Mouse (Mus musculus) adrenal gland (tissue): ENCODE measurements around the gene 1700001O22Rik.

Source experiments
- intact Hi-C: fragments of 180-260 bp; cut with DNase I; formaldehyde crosslinking; loops from one replicate; pipeline ENCODE4 v1.15.1; 2025
- long read RNA-seq, 2 experiments: library from polyadenylated mRNA; unstranded; transcript quantifications; one replicate each; pipeline ENCODE4 v2.0.0; 2020; ENCODE audit warnings: borderline replicate concordance in 1 of 2; ENCODE audit not compliant: insufficient replicate concordance in 1 of 2

The 1700001O22Rik gene
- long read RNA-seq, experiment 1 = 0 reads
- long read RNA-seq, experiment 2, partial matches to known transcripts = 0 of 1 reads
- long read RNA-seq, experiment 2, other reads (novel, unspliced or antisense) = 0 of 1 reads

GRCm38 (mm10) chr2:30803604-30804003, at the start of gene 1700001O22Rik:
1700001O22Rik (minus strand) TSS chr2:30803661.
- intact Hi-C loops = loop anchor here (5.0 kb wide), 1 partner anchor 129 kb away; no protein-coding TSS in a partner anchor

GRCm38 (mm10) chr2:30852771-30853313, 49.4 kb upstream of the 1700001O22Rik start:
- intact Hi-C loops = no loop called here

- intact Hi-C loops = no loop called here
Observed at GRCm38 (mm10) chr2:30850581-30850980, 47.1 kb upstream of the 1700001O22Rik start.

- intact Hi-C loops = no loop called here
Observed at GRCm38 (mm10) chr2:30848184-30848583, 44.7 kb upstream of the 1700001O22Rik start.

GRCm38 (mm10) chr2:30846723-30847122, 43.3 kb upstream of the 1700001O22Rik start:
- intact Hi-C loops = no loop called here

- intact Hi-C loops = no loop called here
Observed at GRCm38 (mm10) chr2:30846236-30846635, 42.8 kb upstream of the 1700001O22Rik start.

GRCm38 (mm10) chr2:30845152-30846070, 42.0 kb upstream of the 1700001O22Rik start:
- intact Hi-C loops = no loop called here

- intact Hi-C loops = no loop called here
Observed at GRCm38 (mm10) chr2:30842615-30843014, 39.2 kb upstream of the 1700001O22Rik start.

GRCm38 (mm10) chr2:30836238-30836990, 33.0 kb upstream of the 1700001O22Rik start:
- intact Hi-C loops = no loop called here

GRCm38 (mm10) chr2:30834373-30835022, 31.0 kb upstream of the 1700001O22Rik start, which contains the start of gene Prrx2:
Prrx2 (plus strand) TSS chr2:30834972.
- intact Hi-C loops = no loop called here

- intact Hi-C loops = no loop called here
Observed at GRCm38 (mm10) chr2:30833644-30834043, 30.2 kb upstream of the 1700001O22Rik start.

- intact Hi-C loops = no loop called here
Observed at GRCm38 (mm10) chr2:30830283-30830795, 26.9 kb upstream of the 1700001O22Rik start, which contains the start of gene Asb6. Asb6 (minus strand) TSS chr2:30830333.

- intact Hi-C loops = loop anchor here (5.0 kb wide), 1 partner anchor 103 kb away; no protein-coding TSS in a partner anchor
Observed at GRCm38 (mm10) chr2:30829315-30829714, 25.9 kb upstream of the 1700001O22Rik start.

GRCm38 (mm10) chr2:30827749-30828475, 24.5 kb upstream of the 1700001O22Rik start:
- intact Hi-C loops = loop anchor here (5.0 kb wide), 1 partner anchor 104 kb away; no protein-coding TSS in a partner anchor

GRCm38 (mm10) chr2:30826825-30827748, 23.6 kb upstream of the 1700001O22Rik start:
- intact Hi-C loops = loop anchor here (5.0 kb wide), 1 partner anchor 105 kb away; no protein-coding TSS in a partner anchor

GRCm38 (mm10) chr2:30823385-30824153, 20.1 kb upstream of the 1700001O22Rik start:
- intact Hi-C loops = no loop called here

- intact Hi-C loops = no loop called here
Observed at GRCm38 (mm10) chr2:30822460-30822859, 19.0 kb upstream of the 1700001O22Rik start.

GRCm38 (mm10) chr2:30821073-30821472, 17.6 kb upstream of the 1700001O22Rik start:
- intact Hi-C loops = no loop called here
